Mouse (Mus musculus) urinary bladder, adult 2 months (tissue): ENCODE measurements around the gene Prkcd. TPM values are rescaled to one million over a fixed set of nuclear protein-coding genes. Genes with fewer than 3 reads are reported as not detected.
A peak's percentile ranks its signal among the peaks of the same experiment; 100 is the strongest.

ENCODE experiments used
- DNase-seq: peaks from one replicate; pipeline ENCODE4 v3.0.0; 2022; ENCODE audit warnings: low spot score
- polyA plus RNA-seq: library from polyadenylated mRNA; depleted of rRNA; stranded (reverse); fragments of >200 nt; gene quantifications from 2 replicates; pipeline ENCODE4 v1.2.3, GENCODE M21; 2012

Gene Prkcd
- polyA plus RNA-seq, 1 experiment: 105 TPM

- DNase-seq: no peak
These were observed 51.9 kb downstream of the Prkcd start for GRCm38 (mm10) chr14:30573983-30574584.

- DNase-seq: peak; percentile 19
These were observed 52.8 kb downstream of the Prkcd start for GRCm38 (mm10) chr14:30573235-30573634.

- DNase-seq: no peak
These were observed 53.8 kb downstream of the Prkcd start for GRCm38 (mm10) chr14:30572253-30572652.

GRCm38 (mm10) chr14:30570303-30570702 is 55.7 kb downstream of the Prkcd start:
- no peak for DNase-seq

GRCm38 (mm10) chr14:30568016-30568415 is 58.0 kb downstream of the Prkcd start:
- no peak for DNase-seq

- DNase-seq: no peak
These were observed 59.7 kb downstream of the Prkcd start for GRCm38 (mm10) chr14:30566317-30566716.

- no peak for DNase-seq
These were observed 61.6 kb downstream of the Prkcd start for GRCm38 (mm10) chr14:30564451-30564850.

- DNase-seq: no peak
These were observed 63.7 kb downstream of the Prkcd start for GRCm38 (mm10) chr14:30562343-30562742.

- DNase-seq: no peak
These were observed 64.4 kb downstream of the Prkcd start for GRCm38 (mm10) chr14:30561470-30562187.

GRCm38 (mm10) chr14:30560803-30561389 is 65.1 kb downstream of the Prkcd start:
- DNase-seq: no peak

GRCm38 (mm10) chr14:30559321-30559850 is 66.6 kb downstream of the Prkcd start:
- no peak for DNase-seq

- no peak for DNase-seq
These were observed 68.3 kb downstream of the Prkcd start for GRCm38 (mm10) chr14:30557730-30558129.

- DNase-seq: no peak
These were observed 69.4 kb downstream of the Prkcd start for GRCm38 (mm10) chr14:30556651-30557050.

- DNase-seq: no peak
These were observed 72.8 kb downstream of the Prkcd start for GRCm38 (mm10) chr14:30553185-30553584.

- DNase-seq: no peak
These were observed 74.0 kb downstream of the Prkcd start for GRCm38 (mm10) chr14:30551981-30552380.

GRCm38 (mm10) chr14:30551509-30551908 is 74.5 kb downstream of the Prkcd start:
- DNase-seq: no peak

GRCm38 (mm10) chr14:30550232-30551070 is 75.6 kb downstream of the Prkcd start:
- no peak for DNase-seq

- no peak for DNase-seq
These were observed 76.2 kb downstream of the Prkcd start for GRCm38 (mm10) chr14:30549777-30550149.

GRCm38 (mm10) chr14:30548965-30549776 is 76.8 kb downstream of the Prkcd start:
- DNase-seq: peak; percentile 87

- peak; percentile 46 for DNase-seq
These were observed 77.8 kb downstream of the Prkcd start, which contains the start of gene Tkt for GRCm38 (mm10) chr14:30548131-30548720. Tkt (plus strand) TSS chr14:30548359.
